Mouse (Mus musculus) gastrocnemius, postnatal 10 days (tissue): ENCODE data around the gene Prok2. TPM values are rescaled to one million over a fixed set of nuclear protein-coding genes. Genes with fewer than 3 reads are reported as not detected.

Experiments
- DNase-seq: peaks from one replicate; pipeline ENCODE4 v3.0.0; 2021; ENCODE audit warnings: mixed read lengths
- long read RNA-seq, 2 experiments: library from polyadenylated mRNA; stranded (forward); transcript quantifications; one replicate each; pipeline ENCODE4 v2.0.0; 2021
- total RNA-seq, 2 experiments: library from RNA; stranded (reverse); gene quantifications; 2 replicates each; pipeline ENCODE4 v1.2.3; 2021

The Prok2 gene
- total RNA-seq = under 1 TPM in 1 of 2 experiments, not detected in 1; 0.32 TPM
- long read RNA-seq, experiment 1 = 0 reads
- long read RNA-seq, experiment 2 = 0 reads

GRCm38 (mm10) chr6:99725971-99726561 lies at the start of gene Prok2:
TSS of gene Prok2 (minus strand) at chr6:99726392.
- DNase-seq = peak; percentile 16

- no peak for DNase-seq
These were observed 48.5 kb upstream of the Prok2 start for GRCm38 (mm10) chr6:99774680-99775079.

DNA sequence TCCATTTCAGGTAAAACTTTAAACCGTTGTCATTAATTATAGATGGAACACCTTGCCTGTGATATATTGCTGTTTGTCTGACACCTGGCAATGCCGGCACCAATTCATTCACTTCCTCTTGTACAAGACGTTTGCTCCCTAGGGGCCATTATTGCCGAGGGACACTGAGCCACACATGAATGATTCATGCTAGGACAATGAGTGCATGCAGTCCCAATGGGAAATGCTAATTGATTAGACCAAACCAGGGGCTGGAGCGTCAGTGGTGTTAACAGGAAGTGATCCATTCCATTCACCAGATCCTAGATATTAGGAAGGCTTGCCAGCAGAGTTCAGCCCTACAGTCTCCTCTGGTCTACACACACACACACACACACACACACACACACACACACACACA lies 42.3 kb upstream of the Prok2 start:
- no peak for DNase-seq

GRCm38 (mm10) chr6:99764916-99765315 lies 38.7 kb upstream of the Prok2 start:
- DNase-seq = no peak

- DNase-seq = no peak
These were observed 36.1 kb upstream of the Prok2 start for GRCm38 (mm10) chr6:99762069-99762985.

GRCm38 (mm10) chr6:99756105-99756504 lies 29.9 kb upstream of the Prok2 start:
- DNase-seq = no peak

- DNase-seq = no peak
These were observed 25.1 kb upstream of the Prok2 start for GRCm38 (mm10) chr6:99751308-99751707.

DNA sequence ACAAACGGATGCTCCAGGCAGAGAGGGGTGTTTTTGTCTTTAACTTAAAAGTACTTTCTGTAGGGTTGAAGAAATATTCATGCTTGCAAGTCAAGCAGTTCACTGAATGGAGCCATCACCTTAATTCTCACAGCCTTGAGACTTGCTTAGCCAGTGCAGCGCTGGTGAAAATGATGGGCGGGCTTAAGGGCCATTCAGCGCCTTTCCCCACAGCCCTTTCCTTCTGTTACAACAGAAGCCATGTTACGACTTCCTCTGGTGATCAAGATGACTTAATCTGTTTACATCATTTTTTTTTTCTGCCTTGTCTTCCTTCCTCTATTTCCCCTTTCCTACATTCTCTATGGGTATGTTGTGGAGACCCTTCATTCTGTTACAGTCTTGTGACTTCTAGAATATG lies 20.1 kb upstream of the Prok2 start:
- DNase-seq = no peak

DNA sequence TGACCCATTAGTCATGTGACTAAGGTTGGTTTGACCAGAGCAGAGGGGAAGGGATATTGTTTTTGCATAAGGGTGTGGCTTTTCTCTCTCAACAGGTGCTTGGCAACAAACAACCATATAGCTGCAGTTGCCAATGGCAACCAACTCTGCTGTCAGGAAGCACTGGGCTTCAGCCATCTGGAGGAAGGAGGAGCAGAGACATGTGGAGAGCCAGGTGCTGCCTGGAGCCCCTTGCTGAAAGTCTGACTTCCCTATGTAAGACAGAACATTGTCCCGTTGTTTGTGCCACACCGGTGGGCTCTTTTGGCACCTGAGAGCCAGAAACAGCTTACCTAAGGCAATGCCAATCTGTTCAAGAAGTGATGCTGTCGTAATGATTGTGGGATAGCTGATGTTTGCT lies 16.7 kb upstream of the Prok2 start:
- DNase-seq = no peak

- no peak for DNase-seq
These were observed 8.5 kb upstream of the Prok2 start for GRCm38 (mm10) chr6:99734666-99735065.

DNA sequence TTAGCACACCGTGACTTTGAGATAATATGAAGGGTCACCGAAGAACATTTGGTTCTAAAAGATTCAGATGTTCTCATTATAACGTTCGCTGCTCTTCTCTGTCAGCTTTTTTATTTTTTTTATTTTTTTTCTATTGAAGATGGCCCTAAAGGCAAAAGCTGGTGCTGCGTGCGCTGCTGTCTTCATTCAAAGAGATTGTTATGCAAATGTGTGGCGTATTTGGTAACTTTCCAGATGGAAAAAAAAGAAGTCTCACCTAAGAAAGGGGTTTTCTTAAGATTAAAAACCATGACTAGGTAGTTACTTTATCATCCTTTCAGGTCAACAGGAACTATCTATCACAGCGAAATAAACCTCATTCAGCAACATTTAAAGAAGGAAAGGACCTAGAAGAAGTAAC lies 6.5 kb upstream of the Prok2 start:
- DNase-seq = no peak

- DNase-seq = no peak
These were observed 5.7 kb upstream of the Prok2 start for GRCm38 (mm10) chr6:99731926-99732325.

GRCm38 (mm10) chr6:99729853-99730252 lies 3.7 kb upstream of the Prok2 start:
- DNase-seq = no peak

GRCm38 (mm10) chr6:99726576-99727303 lies 548 bp upstream of the Prok2 start:
- no peak for DNase-seq

DNA sequence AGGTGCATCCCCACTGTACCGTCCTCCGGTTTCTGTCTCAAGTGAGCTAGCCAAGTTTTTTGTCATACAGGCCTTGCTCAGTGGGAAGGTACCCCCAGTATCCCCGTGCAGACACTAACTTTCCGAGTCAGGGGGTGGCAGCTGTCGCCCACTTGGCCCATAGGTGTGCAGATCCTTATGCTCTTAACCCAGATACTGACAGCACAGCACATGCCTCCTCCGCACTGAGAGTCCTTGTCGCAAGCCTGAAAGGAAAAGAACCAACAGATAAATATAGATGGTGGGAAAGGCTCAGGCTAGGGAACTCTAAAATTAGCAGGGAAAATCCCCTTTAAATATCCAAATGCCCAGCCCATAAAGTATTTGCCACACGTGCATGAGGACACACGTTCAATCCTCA lies 3.8 kb downstream of the Prok2 start:
- no peak for DNase-seq

DNA sequence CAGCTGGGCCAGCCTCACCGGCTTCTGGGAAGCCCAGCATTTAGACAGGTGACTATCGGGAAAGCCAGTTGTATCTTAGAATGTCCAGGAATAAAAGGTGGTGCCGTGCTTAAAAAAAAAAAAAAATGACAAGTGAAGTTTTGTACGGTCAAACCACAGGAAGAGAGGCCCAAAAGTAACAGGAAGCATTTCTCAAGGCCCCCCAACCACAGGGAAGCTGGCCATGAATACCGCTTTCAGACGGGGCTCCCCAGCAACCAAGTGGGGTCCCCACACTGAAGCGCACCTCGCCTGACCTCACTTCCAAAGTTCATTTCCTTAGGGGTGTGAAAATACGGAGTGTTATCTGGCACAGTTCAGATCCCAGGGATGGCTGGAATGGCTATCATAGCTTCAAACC lies 5.2 kb downstream of the Prok2 start:
- DNase-seq = no peak

DNA sequence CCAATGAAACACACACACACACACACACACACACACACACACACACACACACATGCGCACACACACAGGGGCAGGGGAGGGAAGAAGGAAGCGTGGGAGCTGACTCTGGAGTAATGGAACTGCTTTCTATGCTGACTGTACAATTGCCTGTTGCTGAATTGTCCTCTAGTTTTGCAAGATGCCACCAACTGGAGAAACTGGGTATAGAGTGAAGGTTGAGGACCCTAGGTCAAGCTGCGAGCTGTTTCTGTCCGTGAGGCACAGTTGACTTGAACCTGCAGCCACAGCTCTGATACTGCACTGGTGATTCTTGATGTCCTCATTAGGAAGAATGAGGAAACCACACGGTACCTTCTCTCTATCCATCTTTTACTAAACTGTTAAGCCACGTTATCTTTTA lies 10.3 kb downstream of the Prok2 start:
- no peak for DNase-seq

GRCm38 (mm10) chr6:99715191-99715590 lies 11.0 kb downstream of the Prok2 start:
- no peak for DNase-seq

DNA sequence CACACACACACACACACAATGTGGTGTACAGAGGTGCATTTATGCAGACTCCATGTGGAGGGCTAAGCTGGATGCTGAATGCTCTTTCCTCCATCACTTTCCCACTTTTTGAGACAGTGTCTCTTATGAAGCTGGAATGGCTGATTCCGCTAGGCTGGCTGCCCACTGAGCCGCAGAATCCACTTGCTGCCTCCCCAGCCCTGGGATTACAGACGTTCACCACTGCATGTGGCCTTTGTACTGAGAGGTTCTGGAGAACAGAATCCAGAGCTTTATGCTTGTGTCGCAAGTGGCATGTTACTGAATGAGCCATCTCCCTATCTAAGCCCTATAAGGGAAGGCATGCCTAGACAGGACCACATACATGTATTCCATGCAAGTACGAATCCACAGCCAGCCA lies 12.9 kb downstream of the Prok2 start:
- DNase-seq = no peak

- no peak for DNase-seq
These were observed 14.6 kb downstream of the Prok2 start for GRCm38 (mm10) chr6:99711576-99712101.

GRCm38 (mm10) chr6:99700484-99700883 lies 25.7 kb downstream of the Prok2 start:
- no peak for DNase-seq

DNA sequence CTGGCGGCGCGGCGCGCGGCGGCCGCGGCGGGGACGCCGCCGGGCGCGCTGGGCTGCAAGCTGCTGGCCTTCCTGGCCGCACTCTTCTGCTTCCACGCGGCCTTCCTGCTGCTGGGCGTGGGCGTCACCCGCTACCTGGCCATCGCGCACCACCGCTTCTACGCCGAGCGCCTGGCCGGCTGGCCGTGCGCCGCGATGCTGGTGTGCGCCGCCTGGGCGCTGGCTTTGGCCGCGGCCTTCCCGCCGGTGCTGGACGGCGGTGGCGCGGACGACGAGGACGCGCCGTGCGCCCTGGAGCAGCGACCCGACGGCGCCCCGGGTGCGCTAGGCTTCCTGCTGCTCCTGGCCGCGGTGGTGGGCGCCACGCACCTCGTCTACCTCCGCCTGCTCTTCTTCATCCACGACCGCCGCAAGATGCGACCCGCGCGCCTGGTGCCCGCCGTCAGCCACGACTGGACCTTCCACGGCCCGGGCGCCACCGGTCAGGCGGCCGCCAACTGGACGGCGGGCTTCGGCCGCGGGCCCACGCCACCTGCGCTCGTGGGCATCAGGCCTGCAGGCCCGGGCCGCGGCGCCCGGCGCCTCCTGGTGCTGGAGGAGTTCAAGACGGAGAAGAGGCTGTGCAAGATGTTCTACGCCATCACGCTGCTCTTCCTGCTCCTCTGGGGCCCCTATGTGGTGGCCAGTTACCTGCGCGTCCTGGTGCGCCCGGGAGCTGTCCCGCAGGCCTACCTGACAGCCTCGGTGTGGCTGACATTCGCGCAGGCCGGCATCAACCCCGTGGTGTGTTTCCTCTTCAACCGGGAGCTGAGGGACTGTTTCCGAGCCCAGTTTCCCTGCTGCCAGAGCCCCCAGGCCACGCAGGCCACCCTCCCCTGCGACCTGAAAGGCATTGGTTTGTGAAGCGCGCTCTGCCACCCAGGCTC lies 33.0 kb downstream of the Prok2 start:
- DNase-seq = peak; percentile 29
